Mouse (Mus musculus) layer of hippocampus, postnatal 14 days (tissue): ENCODE results near the gene Stk24. TPM values are rescaled to one million over a fixed set of nuclear protein-coding genes. Genes with fewer than 3 reads are reported as not detected.

Experiments
- DNase-seq, 2 experiments: peaks; one replicate each; pipeline ENCODE4 v3.0.0; 2021 to 2022; ENCODE audit warnings: low spot score in 2 of 2, mixed read lengths in 1 of 2
- total RNA-seq, 2 experiments: library from RNA; stranded (reverse); gene quantifications; 2 replicates each; pipeline ENCODE4 v1.2.3; 2021

The Stk24 gene
- total RNA-seq, 2 experiments from 2014 or later = 49.9 to 51.0 TPM

DNA sequence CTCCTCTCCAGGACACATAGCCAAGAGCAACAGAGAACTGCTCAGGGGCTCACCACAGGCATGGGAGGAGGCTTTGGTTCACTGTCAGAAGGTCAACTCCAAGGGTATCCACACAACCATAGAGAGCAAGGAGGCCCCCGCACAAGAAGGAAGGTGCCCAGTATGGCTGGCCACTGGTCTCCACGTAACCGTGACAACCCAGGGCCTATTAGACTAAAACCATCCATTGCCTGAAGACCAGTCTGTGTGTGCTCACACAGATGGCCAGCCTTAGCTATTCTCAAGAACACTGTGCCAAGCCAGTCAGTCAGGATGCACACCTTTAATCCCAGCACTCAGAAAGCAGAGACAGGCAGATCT, 62.5 kb downstream of the Stk24 start:
- no peak for DNase-seq

DNA sequence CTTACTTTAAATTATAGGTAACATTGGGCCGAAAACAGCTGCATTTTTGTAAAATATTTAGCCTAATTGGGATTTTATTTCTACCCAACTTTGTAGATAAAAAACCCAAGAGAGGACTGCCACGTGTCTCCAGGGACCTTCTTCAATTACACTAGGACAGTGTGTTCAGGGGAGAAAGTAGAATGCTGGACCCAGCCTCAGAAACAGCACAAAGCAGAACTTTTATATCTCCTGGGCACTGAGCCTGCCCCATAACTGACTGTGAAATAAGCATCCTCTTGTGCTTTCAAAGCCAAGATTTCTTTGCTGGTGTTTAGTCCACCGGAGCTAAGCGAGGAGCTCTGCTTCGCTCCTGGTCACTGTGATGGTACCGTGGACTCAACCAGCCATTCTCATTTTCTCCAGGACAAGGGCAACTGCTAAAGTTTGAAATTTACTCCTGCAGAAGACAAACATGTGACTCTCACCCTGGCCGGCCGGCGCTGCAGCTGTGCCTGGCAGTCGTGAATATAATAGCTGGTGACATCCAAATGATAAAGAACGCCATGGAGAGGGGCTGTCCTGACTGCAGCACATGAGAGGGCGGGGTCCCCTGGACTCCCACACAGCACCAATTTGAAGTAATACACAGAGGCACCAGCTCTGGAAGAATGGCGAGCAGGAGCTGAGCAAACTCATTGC, 63.0 kb downstream of the Stk24 start:
- no peak for DNase-seq

DNA sequence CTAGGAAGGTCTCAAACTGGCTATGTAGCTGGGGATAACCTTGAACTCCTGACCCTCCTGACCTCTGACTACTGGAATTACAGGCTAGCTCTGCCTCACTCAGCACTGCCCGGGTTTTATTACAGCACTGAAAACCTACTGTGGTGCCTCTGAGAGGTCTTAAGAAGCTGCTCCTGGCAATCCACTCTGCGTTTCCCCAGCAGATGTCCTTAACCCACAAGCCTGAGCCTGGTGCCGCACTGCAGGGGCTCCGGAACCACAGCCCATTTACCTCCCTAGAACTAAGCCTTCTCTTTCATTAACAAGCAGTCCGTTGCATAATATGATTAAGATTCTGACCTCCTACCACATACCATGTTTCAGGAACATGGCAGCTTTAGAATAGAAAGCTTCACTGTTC, 63.7 kb downstream of the Stk24 start:
- DNase-seq = no peak

DNA sequence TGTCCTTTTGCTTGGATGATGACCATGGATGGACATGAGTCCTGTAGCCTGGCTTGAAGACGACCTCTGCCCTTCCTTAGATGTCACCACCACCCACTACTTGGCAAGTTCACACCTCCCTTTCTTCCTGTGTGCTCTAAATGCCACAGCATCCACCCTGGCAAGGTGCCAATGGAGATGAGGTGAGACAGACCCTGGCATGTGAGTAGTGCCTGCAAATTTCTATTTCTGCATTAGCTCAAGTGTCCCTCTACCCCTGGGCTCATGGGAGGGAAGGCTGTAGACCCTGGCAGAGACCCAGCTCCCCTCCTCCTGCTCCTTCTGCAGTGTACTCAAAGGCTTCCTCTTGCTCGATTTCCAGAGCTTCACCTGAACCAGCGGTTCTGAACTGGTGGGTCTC, 64.9 kb downstream of the Stk24 start:
- no peak for DNase-seq

DNA sequence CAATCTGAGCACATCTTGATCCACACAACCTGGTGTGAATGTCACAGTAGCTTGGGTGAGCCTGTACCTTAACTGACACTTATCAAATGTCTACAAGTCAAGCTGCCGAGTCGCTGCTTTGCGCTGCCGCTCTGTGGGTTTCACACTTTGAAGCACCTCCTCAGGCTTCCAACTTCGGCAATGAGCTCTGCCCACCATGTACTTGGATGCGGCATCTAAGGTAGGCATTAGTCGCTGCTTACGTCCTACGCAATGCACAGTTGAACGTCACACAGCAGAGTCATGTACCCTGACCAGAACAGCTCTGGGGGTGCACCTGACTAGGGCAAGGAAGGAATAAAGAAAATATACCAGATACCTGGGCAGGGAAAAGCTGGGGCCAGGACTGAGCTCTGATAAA, 66.5 kb downstream of the Stk24 start:
- no peak for DNase-seq

DNA sequence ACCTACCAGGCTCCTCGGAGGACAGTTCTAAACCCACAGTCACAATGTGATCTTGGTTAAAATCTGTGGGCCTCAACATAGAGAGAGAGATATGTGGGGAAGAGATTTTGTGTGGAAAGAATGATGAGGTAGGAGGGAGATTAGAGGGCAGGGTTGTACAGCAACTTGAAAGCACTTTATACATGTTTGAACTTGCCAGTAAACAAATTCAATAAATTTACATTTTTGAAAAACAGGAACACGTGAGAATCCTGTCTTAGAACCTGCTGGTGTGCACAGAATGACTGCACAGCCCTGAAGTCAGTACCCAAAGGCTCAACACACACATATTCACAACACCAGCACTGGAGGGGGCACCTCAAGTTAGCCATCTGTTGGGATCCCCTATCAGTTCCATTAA, 68.7 kb downstream of the Stk24 start:
- DNase-seq = no peak

DNA sequence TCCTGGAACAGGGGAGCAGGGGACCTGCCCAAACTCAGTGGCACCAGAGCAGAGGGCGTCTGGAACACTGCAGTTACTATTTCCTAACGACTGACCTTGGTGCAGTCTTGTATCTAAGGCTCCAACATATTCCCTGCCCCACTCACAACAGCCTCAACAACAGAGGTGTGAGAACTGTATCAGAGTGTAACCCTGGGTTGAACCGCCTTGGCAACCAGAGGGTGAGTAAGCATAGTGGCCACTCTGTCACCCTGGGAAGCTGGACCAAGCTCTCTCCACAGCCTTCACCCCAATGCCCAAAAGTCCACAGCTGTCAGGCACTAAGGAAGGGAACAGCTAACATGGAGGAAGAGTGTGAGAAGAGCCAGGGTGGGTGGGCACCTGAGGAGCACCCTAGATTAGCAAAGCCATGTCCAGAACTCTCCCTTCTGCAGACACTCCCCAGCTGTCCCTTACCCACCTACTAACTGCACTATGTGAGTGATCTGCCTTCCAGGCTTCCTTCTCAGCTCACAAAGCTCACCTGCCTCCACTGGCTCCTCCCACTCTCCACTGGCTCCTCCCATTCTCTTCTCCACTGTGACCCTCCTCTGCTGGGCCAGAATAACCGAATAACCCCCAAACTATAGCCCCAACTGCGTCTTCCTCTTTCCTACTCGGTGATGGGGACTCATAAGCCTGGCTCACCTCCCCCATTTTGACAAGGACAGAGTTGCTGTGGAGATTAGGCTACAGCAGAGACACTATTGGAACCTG, 69.3 kb downstream of the Stk24 start:
- DNase-seq = no peak

DNA sequence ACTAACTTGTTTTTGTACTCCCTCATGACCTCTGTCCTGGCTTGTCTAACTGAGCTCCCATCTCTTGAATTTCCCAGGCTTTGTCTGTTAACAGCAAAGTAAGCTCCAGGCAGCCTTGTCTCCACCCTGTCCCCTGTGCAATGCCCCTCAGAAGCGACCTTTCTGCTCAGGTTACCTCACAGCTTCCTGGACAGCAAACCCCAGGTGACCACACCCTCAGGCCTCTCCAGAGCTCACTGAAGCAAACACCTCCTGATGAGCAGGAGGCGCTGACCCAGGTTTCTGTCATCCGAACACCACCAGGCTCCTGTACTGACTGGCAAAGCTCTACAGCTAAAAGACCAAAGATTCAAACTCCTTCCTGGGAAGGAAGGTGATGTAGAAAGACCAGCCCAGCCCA, 69.9 kb downstream of the Stk24 start:
- no peak for DNase-seq

DNA sequence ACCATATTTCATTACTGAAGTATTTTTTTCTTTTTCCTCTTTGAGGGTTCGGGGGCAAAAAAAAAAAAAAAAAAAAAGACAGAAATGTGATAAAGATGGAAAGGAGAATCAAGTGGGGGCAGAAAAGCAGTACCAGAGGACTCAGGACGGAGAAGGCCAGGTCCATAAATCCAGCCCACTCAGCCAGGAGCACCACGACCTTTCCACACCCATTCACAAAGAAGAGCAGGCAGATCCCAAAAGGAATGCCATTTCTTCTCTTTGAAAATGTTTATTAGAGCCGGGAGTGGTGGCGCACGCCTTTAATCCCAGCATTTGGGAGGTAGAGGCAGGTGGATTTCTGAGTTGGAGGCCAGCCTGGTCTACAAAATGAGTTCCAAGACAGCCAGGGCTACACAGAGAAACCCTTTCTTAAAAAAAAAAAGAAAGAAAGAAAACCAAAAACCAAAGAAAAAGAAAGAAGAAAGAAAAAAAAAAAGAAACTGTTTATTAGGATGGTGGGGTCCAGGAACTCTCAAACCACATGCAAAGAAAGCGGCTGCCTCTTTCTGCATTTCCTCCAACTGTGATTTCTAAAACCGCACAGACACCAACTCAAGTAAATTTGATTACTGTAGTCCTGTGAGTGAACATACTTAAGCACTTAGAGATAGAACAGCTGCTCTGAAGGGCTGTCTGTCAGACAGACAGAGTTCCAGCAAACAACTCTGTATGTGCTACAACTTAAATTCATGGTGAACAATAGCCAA, 74.3 kb downstream of the Stk24 start:
- no peak for DNase-seq

DNA sequence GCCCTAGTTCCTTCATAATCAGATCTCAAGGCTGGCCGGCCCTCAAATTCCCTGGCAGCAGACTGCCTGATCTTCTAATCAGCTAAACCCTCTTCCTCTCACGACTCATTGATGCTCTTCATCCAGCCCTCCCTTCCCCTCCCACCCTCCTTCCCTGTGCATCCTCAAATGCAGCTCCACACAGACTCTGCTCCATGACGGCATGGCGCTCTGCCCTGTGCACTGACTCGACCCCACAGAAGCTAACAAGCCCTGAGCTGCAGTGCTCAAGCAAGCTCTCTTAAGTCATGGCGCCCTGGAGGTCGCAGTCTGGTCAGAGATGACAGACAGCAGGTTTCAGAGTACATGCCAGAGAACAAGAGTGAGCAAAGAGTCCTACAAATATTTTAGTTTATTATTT, 75.3 kb downstream of the Stk24 start:
- no peak for DNase-seq

DNA sequence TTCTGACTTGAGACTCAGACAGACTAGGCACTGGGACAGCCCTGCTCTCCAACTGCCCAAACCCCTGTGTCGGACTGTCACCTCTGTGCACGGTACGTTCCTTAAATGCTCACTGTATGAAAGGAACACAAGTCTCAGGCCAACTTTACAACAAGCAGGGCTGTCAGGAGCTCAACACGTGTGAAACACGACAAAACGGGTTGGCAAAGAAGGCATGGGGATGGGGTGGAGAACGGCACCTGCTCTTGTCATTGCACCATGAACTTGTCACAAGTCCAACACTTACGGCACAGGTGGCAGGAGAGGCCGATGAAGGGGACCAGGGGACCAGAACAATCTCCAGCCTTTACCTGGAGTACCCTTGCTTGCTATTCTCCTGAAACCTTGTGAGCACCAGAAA, 80.7 kb downstream of the Stk24 start:
- no peak for DNase-seq

DNA sequence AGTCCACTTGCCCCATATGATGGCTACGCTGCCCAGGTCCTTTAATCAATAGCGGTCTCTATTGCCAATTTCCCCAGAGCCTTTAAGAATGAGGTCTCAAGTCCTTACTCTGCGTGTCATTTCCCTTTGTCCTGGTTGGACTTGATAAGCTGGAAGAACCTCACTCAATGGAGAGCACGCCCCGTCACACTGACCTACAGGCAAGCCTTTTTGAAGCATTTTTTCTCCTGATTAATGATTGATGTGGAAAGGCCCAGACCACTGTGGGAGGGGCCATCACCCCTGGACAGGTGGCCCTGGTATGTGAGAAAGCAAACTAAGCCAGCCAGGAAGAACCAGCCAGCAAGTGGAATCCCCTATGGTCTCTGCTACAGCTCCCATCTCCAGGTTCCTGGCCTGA, 81.3 kb downstream of the Stk24 start:
- no peak for DNase-seq

DNA sequence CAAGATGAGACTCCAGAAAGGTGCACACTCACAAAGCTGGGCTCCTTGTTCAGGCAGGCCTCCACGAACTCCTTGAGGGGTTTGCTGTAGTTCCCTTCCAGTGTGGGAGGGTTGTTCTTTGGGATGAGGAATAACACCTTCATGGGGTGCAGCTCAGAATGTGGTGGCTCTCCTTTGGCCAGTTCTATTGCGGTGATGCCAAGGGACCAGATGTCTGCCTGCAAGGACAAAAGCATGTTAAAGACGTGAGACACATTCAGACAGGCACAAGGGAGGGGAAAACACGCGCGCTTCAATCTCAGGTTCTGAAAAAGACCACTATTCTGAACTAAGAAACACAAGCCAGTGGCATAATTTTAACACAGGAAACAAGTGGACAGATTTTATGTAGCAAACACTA, 82.7 kb downstream of the Stk24 start:
- no peak for DNase-seq

DNA sequence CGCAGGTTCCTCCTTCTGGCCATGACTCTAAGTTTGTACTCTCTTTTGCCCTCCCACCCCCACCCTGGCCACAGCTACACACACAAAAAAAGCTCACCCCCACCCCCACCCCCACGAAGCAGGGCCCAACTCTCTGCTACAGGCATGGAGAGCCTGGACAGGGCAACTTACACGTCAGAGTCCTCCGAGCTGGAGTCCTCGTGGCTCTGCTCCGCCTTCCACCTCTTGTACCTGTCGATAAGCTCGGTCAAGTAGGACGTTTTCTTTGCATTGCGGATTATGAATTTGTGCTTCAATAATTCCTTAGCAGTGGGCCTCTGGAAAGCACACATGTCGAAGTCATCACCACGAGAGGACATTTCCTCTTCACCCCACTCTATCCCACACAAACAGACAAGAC, 85.3 kb downstream of the Stk24 start:
- no peak for DNase-seq

DNA sequence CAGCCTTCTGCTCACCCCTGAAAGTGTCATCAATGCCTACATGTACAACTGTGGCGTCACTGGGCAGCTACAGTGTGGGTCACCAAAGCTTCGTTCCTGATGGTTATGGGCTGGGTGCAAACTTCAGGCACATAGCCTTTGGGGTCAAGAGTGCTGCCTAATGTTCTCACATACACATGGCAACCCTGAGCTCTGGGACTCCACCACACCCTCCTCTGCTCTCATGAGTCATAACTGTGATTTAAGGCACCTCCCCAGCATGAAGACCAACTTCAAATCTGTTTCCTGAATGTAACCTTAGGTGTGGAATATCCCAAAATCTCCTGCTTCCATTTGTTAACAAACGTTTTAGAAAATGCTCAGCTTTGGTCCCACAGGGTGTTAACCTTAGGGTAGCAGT, 87.4 kb downstream of the Stk24 start:
- no peak for DNase-seq

DNA sequence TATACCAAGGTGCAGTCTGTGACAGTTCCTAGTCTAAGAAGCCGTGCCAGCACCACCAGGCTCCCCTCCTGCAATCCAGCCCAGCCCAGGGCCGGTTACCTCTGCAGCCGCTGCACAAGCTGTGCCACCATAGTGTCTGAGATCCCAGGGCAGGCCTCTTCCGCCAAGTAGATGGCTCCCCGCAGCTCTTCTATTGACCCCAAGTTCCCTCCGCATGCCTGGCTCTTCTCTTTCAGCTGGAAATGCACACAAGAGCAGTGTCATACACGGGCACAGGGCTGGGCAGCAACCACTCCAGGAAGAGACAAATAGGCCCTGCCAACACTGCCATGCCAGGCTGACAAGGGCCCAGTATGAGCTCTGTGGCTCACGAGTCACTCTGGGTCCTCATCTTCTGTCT, 87.9 kb downstream of the Stk24 start:
- DNase-seq = no peak

DNA sequence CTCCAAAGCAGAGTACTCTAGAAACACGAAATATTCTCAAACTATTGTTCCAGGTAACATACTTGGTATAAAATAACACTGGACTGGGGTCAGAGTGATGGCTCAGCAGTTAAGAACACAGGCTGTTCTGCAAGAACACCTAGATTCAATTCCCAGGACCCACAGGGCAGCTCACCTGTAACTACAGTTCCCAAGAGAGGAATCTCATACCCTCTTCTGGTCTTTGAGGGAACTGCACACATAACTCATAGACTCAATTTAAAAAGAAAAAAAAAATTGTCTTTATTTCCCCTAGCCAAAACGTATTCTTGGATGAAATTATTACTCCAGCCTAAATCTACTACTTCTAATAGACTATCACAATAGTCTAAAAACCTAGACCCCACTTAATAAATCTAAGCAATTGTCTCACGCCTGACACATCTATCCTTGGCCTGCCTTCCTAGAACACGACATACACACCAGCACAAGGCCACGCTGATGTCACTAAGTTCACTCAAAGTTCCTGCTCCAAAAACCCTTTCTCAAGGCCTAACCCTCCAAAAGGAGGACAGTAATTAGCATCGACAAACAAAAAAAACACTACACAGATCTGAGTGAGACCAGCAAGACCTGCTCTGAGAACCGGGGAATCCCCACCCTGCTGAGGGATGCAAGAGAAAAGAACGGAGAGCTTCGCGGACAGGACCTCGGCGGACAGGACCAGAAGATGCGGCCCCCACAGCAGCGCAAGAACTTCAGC, 94.3 kb downstream of the Stk24 start:
- DNase-seq = no peak

DNA sequence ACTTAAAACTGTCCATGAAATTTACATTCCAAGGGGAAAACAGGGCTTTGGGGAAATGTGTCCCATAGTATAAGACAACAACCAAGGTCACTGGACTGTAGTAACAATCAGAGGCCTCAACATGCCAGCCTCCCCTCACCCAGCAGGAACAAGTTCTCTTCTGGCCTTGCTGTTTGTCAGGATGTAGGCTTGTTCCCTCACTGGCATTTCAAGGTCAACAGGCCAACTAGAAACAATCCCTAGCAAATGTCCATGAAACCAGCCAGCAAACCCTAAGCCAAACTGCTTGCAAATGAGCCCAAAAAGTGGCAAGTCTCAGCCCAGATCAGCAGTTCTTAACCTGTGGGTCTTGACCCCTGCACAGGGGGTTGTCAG, 98.5 kb downstream of the Stk24 start:
- no peak for DNase-seq

DNA sequence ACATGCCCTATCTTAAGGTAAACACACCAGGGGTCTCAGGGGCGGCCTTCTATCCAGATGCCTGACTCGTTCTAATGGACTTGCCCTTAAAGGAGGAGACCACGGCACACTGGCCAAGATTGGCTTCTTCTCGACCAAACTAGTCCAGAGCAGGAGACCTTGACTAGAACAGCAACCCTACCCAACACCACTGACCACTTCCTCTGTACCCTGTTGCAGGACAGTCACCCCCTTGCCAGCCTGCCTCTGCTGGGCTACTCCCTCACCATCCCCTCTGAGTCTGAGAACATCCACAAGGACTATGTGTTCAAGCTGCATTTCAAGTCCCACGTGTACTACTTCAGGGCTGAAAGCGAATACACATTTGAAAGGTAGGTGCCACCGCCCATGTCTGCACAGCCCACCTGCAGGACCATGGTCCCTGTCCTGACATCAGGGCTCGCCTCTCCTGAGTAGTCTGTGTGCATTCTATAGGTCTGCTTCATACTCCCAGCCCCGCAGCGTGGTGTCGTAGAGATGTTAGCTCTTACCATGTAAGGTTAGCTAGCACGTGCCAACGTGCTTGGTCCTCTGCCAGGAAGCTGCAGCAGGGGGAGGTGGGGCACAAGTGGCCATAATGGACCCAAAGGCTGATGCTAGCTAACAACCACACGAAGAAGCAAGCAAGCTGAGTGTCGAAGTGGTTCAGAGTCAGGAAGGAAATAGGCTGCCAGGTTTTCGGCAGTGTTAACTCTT, 99.0 kb downstream of the Stk24 start:
- no peak for DNase-seq

DNA sequence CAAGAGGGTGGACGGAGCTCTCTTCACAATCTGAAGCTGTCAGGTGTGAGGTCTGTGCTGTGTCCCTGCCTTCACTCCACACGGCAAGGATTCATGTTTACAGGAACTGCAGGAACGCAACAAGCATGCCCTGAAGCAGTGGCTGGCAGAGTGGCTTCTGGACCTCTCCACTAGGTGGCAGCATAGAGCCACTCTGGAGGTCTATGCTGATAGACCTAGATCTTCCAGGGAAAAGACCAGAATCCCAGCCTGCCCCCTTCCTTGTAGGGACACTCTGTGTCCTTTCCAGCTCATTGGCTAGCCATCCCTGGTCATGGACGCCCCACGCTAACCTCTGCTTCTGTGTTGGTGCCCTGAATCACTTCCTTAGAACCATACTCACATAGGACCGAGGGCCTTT, 100.7 kb downstream of the Stk24 start:
- peak; percentile 83 to 84 for DNase-seq

DNA sequence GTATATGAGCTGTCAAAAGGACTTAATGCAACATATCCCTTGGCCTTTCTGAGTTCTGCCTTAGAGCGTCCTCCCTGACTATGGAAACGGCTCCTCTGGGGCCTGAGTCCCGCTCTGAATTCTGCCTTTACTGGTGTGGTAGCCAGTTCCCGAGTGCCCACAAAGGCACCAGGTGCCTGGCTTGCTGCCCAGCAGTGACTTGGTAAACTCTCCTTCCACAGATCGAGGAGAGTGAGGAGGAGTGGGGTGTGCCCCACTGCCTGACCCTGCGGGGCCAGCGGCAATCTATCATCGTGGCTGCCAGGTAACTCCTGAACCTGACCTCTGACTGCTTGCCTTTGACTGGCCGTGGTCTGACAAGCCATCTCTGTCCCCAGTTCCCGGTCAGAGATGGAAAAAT, 103.8 kb downstream of the Stk24 start:
- no peak for DNase-seq
